10 mouse cellular contexts compared by ENCODE assay signal in the genomic region with DNA sequence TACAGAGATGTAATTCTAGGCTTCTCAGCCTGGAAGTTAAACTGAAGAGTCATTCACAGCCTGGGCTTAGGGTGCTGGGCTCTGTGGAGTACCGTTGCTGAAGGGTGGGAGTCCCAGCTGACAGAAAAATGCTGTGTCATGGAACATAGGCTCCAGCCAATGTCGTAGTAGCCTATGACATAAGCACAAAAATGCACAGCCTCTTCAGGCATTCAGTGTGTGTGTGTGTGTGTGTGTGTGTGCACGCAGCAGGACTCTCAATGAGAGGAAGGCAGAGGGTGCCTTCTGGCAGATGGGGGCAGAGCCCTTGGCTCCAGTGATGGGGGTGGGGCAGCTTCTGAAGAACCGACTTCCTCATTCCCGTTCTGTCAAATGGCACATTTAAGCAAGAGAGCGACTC.
DNase-seq lines count a peak whose midpoint lies in the region; ATAC-seq and TF ChIP-seq lines count a peak whose summit lies in the region.
"Had no signal": no experiment of that assay in that cellular context is flagged by ENCODE, and none has a peak within 500 bp of the region (broad histone marks: within the 10 kb centered on the region; RNA-seq: fewer than 3 reads in every experiment).

No protein-coding gene starts in this region.

- H3K27me3 ChIP-seq in hindbrain, embryonic 16.5 days (replicated peaks; ENCODE audit: control insufficient read depth, insufficient read depth, low read length), result no peaks in the 10 kb centered on the region
- no peaks in the 10 kb centered on the region for H3K27me3 ChIP-seq in midbrain, embryonic 16.5 days (ENCODE audit: control insufficient read depth, insufficient read depth, low read depth, low read length)
- no peaks in the 10 kb centered on the region for H3K27me3 ChIP-seq in thymus, adult 2 months (ENCODE audit: control insufficient read depth, insufficient read depth, low read length)

- no peaks in the 10 kb centered on the region for H3K36me3 ChIP-seq in hindbrain, embryonic 16.5 days (ENCODE audit: control insufficient read depth, insufficient read depth, low read length)
- H3K36me3 ChIP-seq in midbrain, embryonic 16.5 days (ENCODE audit: control insufficient read depth, insufficient read depth, low read length), result no peaks in the 10 kb centered on the region
- H3K36me3 ChIP-seq in thymus, adult 2 months (ENCODE audit: control insufficient read depth, insufficient read depth, low read length), result no peaks in the 10 kb centered on the region

- peak overlapping the region; percentile 18 for H3K4me2 ChIP-seq in hindbrain, embryonic 16.5 days (ENCODE audit: low read length)
- 0 out of 2 replicates have a peak overlapping the region, but pooled peaks have one; percentile 2 for H3K4me2 ChIP-seq in midbrain, embryonic 16.5 days (ENCODE audit: low read length)

- TF ChIP-seq POLR2A in thymus, adult 2 months (IDR thresholded peaks at IDR 0.05; ENCODE audit: control insufficient read depth, extremely low read depth, insufficient read depth, low read length, poor library complexity), result no peak

- H3K9ac ChIP-seq in hindbrain, embryonic 16.5 days (ENCODE audit: low read depth, low read length), result no peak overlapping the region
- H3K9ac ChIP-seq in midbrain, embryonic 16.5 days (ENCODE audit: low read depth, low read length), result no peak overlapping the region

- ATAC-seq in hindbrain, embryonic 16.5 days, result peak; percentile 60
- peak; percentile 36; the same call in 1 of the 2 replicates for ATAC-seq in midbrain, embryonic 16.5 days

- no peaks in the 10 kb centered on the region for H3K9me3 ChIP-seq in hindbrain, embryonic 16.5 days (ENCODE audit: control insufficient read depth, low read length)
- H3K9me3 ChIP-seq in midbrain, embryonic 16.5 days (replicated peaks; ENCODE audit: control insufficient read depth, low read length, poor library complexity, severe bottlenecking), result no peaks in the 10 kb centered on the region

- H3K27ac ChIP-seq in hindbrain, embryonic 16.5 days (ENCODE audit: low read depth, low read length), result no peak overlapping the region
- H3K27ac ChIP-seq in midbrain, embryonic 16.5 days (ENCODE audit: low read length), result no peak overlapping the region
- no peak overlapping the region for H3K27ac ChIP-seq in thymus, adult 2 months (ENCODE audit: control insufficient read depth, insufficient read depth, low read length)

- peak; percentile 4 for DNase-seq in kidney, adult 9 months
- DNase-seq in kidney, adult 18-20 months, result no peak
- DNase-seq in embryo, embryonic 10 days (ENCODE audit: low spot score), result peak; percentile 48
- no peak for DNase-seq in gastrocnemius, postnatal 25 days
- no peak for DNase-seq in frontal cortex, postnatal 14 days (ENCODE audit: low spot score in 2 of 2)
- DNase-seq in thymus, adult 2 months, result no peak
- DNase-seq: gastrocnemius, postnatal 14 days had no signal

- 6% methylated on average over 6 of the region's 6 CpGs for WGBS in hindbrain, embryonic 16.5 days
- 8% methylated on average over 6 of the region's 6 CpGs for WGBS in midbrain, embryonic 16.5 days
- 3% methylated on average over 6 of the region's 6 CpGs for WGBS in thymus, adult 2 months

- H3K4me3 ChIP-seq in hindbrain, embryonic 16.5 days (ENCODE audit: low read length), result no peak overlapping the region
- no peak overlapping the region for H3K4me3 ChIP-seq in midbrain, embryonic 16.5 days (ENCODE audit: low read depth, low read length)
- no peak overlapping the region for H3K4me3 ChIP-seq in thymus, adult 2 months (ENCODE audit: control insufficient read depth, insufficient read depth, low read length)
- H3K4me3 ChIP-seq: myocyte had no signal

- peaks cover 12% of the 10 kb centered on the region for H3K4me1 ChIP-seq in hindbrain, embryonic 16.5 days (ENCODE audit: control insufficient read depth, insufficient read depth, low read depth, low read length)
- H3K4me1 ChIP-seq in midbrain, embryonic 16.5 days (ENCODE audit: control insufficient read depth, insufficient read depth, low read length), result peaks cover 14% of the 10 kb centered on the region
- no peaks in the 10 kb centered on the region for H3K4me1 ChIP-seq in thymus, adult 2 months (replicated peaks; ENCODE audit: control insufficient read depth, insufficient read depth, low read length)

- TF ChIP-seq CTCF in thymus, adult 2 months (IDR thresholded peaks at IDR 0.05; ENCODE audit: borderline replicate concordance, control insufficient read depth, extremely low read depth, insufficient read depth, low read length, poor library complexity), result no peak

Comparison
In these comparisons a context has a peak if more than half of its experiments do, and no peak if none do; other contexts are left out.
1. DNase-seq: peak in kidney, adult 9 months (single experiment) and embryo, embryonic 10 days (single experiment); none in kidney, adult 18-20 months (single experiment), gastrocnemius, postnatal 25 days (single experiment), frontal cortex, postnatal 14 days (0 of 2) and thymus, adult 2 months (single experiment).